ENCODE assay signal across 8 mouse cellular contexts in the genomic region with DNA sequence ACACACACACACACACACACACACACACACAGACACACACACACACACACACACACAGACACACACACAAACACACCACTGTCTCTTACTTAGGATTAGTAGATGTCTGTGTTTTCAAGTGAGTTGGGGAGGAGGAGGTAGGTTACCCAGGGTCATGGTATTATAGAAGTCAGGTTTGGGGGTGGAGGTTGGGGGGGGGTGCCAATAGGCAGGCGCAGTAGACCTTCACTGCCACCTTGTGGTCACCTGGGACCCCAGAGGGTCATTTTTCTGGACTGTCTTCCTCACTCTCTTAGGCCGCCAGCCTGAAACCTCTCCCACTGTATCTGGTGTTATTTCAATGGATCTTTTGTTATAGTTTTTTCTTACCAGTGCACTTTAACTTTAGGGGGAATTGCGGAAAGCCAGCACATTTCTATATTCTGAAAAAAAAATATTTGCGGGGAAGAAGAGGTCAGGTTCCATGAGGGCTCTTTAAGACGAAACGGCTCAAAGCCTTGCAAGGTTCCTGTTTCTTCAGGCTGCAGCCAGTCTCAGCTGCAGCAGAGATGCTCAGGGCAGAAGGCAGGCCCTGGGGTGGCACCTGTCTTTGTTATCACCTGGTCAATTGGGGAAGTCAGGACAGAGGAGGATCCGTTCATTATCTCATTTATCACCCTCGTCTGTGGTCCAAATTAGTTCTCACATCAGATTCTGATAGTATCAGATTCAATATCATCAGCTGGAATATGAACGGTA. TPM values are rescaled to one million over a fixed set of nuclear protein-coding genes. Genes with fewer than 3 reads are reported as not detected.
DNase-seq lines count a peak whose midpoint lies in the region; ATAC-seq and TF ChIP-seq lines count a peak whose summit lies in the region.

No protein-coding gene starts in this region.

- H3K9me3 ChIP-seq in heart, embryonic 10.5 days, result no peaks in the 10 kb centered on the region
- H3K9me3 ChIP-seq in neural tube, embryonic 12.5 days, result no peaks in the 10 kb centered on the region

- H3K27me3 ChIP-seq in heart, embryonic 10.5 days (ENCODE audit: insufficient read depth, poor library complexity, severe bottlenecking), result no peaks in the 10 kb centered on the region
- no peaks in the 10 kb centered on the region for H3K27me3 ChIP-seq in thymus, adult 2 months (ENCODE audit: control insufficient read depth, insufficient read depth, low read length)
- no peaks in the 10 kb centered on the region for H3K27me3 ChIP-seq in neural tube, embryonic 12.5 days (replicated peaks)

- no peaks in the 10 kb centered on the region for H3K36me3 ChIP-seq in heart, embryonic 10.5 days
- no peaks in the 10 kb centered on the region for H3K36me3 ChIP-seq in thymus, adult 2 months (ENCODE audit: control insufficient read depth, insufficient read depth, low read length)
- no peaks in the 10 kb centered on the region for H3K36me3 ChIP-seq in neural tube, embryonic 12.5 days

- ATAC-seq in neural tube, embryonic 12.5 days (ENCODE audit: low FRiP score, low read depth), result peak; percentile 41; the same call in 1 of the 2 replicates

- no peaks in the 10 kb centered on the region; the same call in 1 of the 2 replicates for H3K4me1 ChIP-seq in heart, embryonic 10.5 days
- H3K4me1 ChIP-seq in thymus, adult 2 months (replicated peaks; ENCODE audit: control insufficient read depth, insufficient read depth, low read length), result no peaks in the 10 kb centered on the region
- H3K4me1 ChIP-seq in neural tube, embryonic 12.5 days, result 0 out of 2 replicates have a peak, but pooled peaks cover 2% of the 10 kb centered on the region

- no peak overlapping the region for H3K4me2 ChIP-seq in neural tube, embryonic 12.5 days (replicated peaks)

- no peak for TF ChIP-seq POLR2A in thymus, adult 2 months (IDR thresholded peaks at IDR 0.05; ENCODE audit: control insufficient read depth, extremely low read depth, insufficient read depth, low read length, poor library complexity)

- no peak overlapping the region for H3K4me3 ChIP-seq in heart, embryonic 10.5 days
- H3K4me3 ChIP-seq in thymus, adult 2 months (ENCODE audit: control insufficient read depth, insufficient read depth, low read length), result no peak overlapping the region
- H3K4me3 ChIP-seq in neural tube, embryonic 12.5 days, result no peak overlapping the region

- intact Hi-C loops in heart, postnatal 10 days (cut with DNase I), result loop anchor here (1.0 kb wide), 1 partner anchor 120 kb away; no protein-coding TSS in a partner anchor

- peak; percentile 5 to 8 for DNase-seq in heart, adult 9 months (ENCODE audit: low spot score in 2 of 2)
- no peak for DNase-seq in heart, embryonic 10.5 days (ENCODE audit: low spot score)
- peak; percentile 2 for DNase-seq in thymus, adult 2 months
- no peak for DNase-seq in thymus, postnatal 0 days (ENCODE audit: low spot score)
- DNase-seq in heart, postnatal 10 days, result peak; percentile 39 to 64
- DNase-seq in urinary bladder, postnatal 36 days (ENCODE audit: low spot score in 2 of 2), result no peak
- no peak for DNase-seq in frontal cortex, adult 2 months (ENCODE audit: extremely low spot score in 1 of 2, low spot score in 1 of 2)

- no peak for TF ChIP-seq CTCF in thymus, adult 2 months (IDR thresholded peaks at IDR 0.05; ENCODE audit: borderline replicate concordance, control insufficient read depth, extremely low read depth, insufficient read depth, low read length, poor library complexity)

- no peak overlapping the region for H3K9ac ChIP-seq in neural tube, embryonic 12.5 days

- WGBS in heart, embryonic 10.5 days, result 67% methylated on average over 9 of the region's 9 CpGs
- WGBS in thymus, adult 2 months, result 68% methylated on average over 9 of the region's 9 CpGs
- WGBS in neural tube, embryonic 12.5 days, result 65% methylated on average over 9 of the region's 9 CpGs

- no peak overlapping the region for H3K27ac ChIP-seq in heart, embryonic 10.5 days
- no peak overlapping the region for H3K27ac ChIP-seq in thymus, adult 2 months (ENCODE audit: control insufficient read depth, insufficient read depth, low read length)
- no peak overlapping the region for H3K27ac ChIP-seq in neural tube, embryonic 12.5 days

RNA-seq across cellular contexts. Expression of a gene that starts 33.3 kb away (rescaled TPM):
- polyA plus RNA-seq in heart, embryonic 10.5 days (2016; fragmentation: Nextera tagmentation; extraction: Ambion mirVana), result 0.09 and 0.50 TPM in 2 replicates
- polyA plus RNA-seq in thymus, adult 2 months (2012; rRNA removed), result 0.38 and 0.39 TPM in 2 replicates
- 0.23 and 0.28 TPM in 2 replicates for polyA plus RNA-seq in thymus, postnatal 0 days (2015; fragmentation: Nextera tagmentation; extraction: Ambion mirVana)
- not detected for total RNA-seq in heart, postnatal 10 days (2021)
- polyA plus RNA-seq in neural tube, embryonic 12.5 days (2016; fragmentation: Nextera tagmentation; extraction: Ambion mirVana), result 40.6 and 43.8 TPM in 2 replicates
- polyA plus RNA-seq in frontal cortex, adult 2 months (2012; rRNA removed), result 26.4 and 26.9 TPM in 2 replicates

Comparison
In these comparisons a context has a peak if more than half of its experiments do, and no peak if none do; other contexts are left out.
1. DNase-seq: peak in heart, adult 9 months (2 of 2), thymus, adult 2 months (single experiment) and heart, postnatal 10 days (2 of 2); none in heart, embryonic 10.5 days (single experiment), thymus, postnatal 0 days (single experiment), urinary bladder, postnatal 36 days (0 of 2) and frontal cortex, adult 2 months (0 of 2).
2. RNA of a gene that starts 33.3 kb away (polyA plus RNA-seq): 40.6 to 43.8 TPM in neural tube, embryonic 12.5 days and 26.4 to 26.9 TPM in frontal cortex, adult 2 months; 0.09 to 0.50 TPM in heart, embryonic 10.5 days, 0.38 to 0.39 TPM in thymus, adult 2 months and 0.23 to 0.28 TPM in thymus, postnatal 0 days; every median in the first group is over 10 times any median in the second.